Mouse (Mus musculus): Measurements from ENCODE around the gene Hist2h2bb.

DNA sequence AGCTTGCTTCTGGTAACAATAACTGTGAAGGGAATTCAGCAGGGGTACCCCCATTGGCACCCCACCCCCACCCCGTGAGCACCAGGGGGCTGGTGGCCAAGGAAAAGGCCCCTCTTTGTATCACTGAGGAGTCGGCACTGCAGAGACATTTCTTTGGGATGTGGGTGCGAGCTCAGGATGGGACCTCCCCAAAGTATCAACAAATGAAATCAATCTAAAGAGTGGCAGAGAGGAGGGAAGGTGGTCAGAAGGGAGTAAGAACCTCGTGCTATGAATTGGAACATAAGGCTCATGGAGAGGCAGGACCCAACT is 20.6 kb upstream of the Hist2h2bb start:
- TF ChIP-seq CTCF (conservative IDR thresholded peaks at IDR 0.05; ENCODE audit: low read length) (no peak), NANOG (IDR thresholded peaks at IDR 0.05; ENCODE audit: borderline replicate concordance, low read length) (no peak)
